Mouse (Mus musculus) spleen, adult 2 months (tissue): ENCODE results near the gene Rnf34.

Experiments used
- CTCF ChIP-seq: fragments of 200-500 bp; IDR thresholded peaks from 2 replicates; pipeline ENCODE4 v1.5.1; 2011; ENCODE audit warnings: mild to moderate bottlenecking, inconsistent platforms; ENCODE audit not compliant: insufficient read depth, insufficient read length, insufficient replicate concordance; ENCODE audit errors: extremely low read depth
- POLR2A ChIP-seq: fragments of 200-500 bp; IDR thresholded peaks from 2 replicates; pipeline ENCODE4 v1.6.1; 2011; ENCODE audit warnings: low read depth, low read length, inconsistent platforms

- TF ChIP-seq POLR2A (no peak), CTCF (no peak)
These were observed 33.9 kb downstream of the Rnf34 start for GRCm38 (mm10) chr5:122883652-122884235.
